Mouse (Mus musculus) lung, postnatal 0 days (tissue): ENCODE data around the gene Fgd6.

Experiments used
- CTCF ChIP-seq: IDR thresholded peaks from 2 replicates; pipeline ENCODE4 v1.5.1; 2016; ENCODE audit warnings: antibody characterized with exemption, mild to moderate bottlenecking
- EP300 ChIP-seq: IDR thresholded peaks from 2 replicates; pipeline ENCODE4 v1.6.1; 2016; ENCODE audit warnings: antibody characterized with exemption, mild to moderate bottlenecking, control low read depth

GRCm38 (mm10) chr10:94164104-94164845 is 128.5 kb downstream of the Fgd6 start:
- TF ChIP-seq CTCF (no peak), EP300 (no peak)
